Comparison of ENCODE assay signal across 7 mouse cellular contexts in genomic region chr14:18236496-18237235, GRCm38 (mm10). TPM values are rescaled to one million over a fixed set of nuclear protein-coding genes. Genes with fewer than 3 reads are reported as not detected.
DNase-seq lines count a peak whose midpoint lies in the region; TF ChIP-seq lines count a peak whose summit lies in the region.
"Not testable (repeated sequence)": the region's sequence is repeated elsewhere in the genome, so short reads cannot be mapped to it uniquely, and the experiment has no call there.
"Had no signal": no experiment of that assay in that cellular context is flagged by ENCODE, and none has a peak within 500 bp of the region (broad histone marks: within the 10 kb centered on the region; RNA-seq: fewer than 3 reads in every experiment).

No protein-coding gene starts in this region.

- not testable (repeated sequence) for H3K9me3 ChIP-seq in MEL (replicated peaks; ENCODE audit: insufficient read depth, low read length)

- H3K36me3 ChIP-seq in MEL (ENCODE audit: control insufficient read depth in 1 of 2, insufficient read depth in 2 of 2, low read length in 2 of 2), result peaks cover 0 to 20% of the 10 kb centered on the region in 2 experiments; a peak in 2 of 4 replicates
- not testable (repeated sequence) for H3K36me3 ChIP-seq in kidney, adult 2 months (ENCODE audit: control insufficient read depth, insufficient read depth, low read length)

- TF ChIP-seq EP300 in MEL (IDR thresholded peaks at IDR 0.05; ENCODE audit: low read depth in 1 of 2, low read length in 2 of 2), result not testable (repeated sequence)

- H3K4me1 ChIP-seq in MEL (ENCODE audit: control insufficient read depth in 1 of 2, insufficient read depth in 2 of 2, low read length in 2 of 2); embryonic fibroblast, embryonic 13.5 days (ENCODE audit: control insufficient read depth, insufficient read depth, low read length): not testable (repeated sequence)
- peaks cover 29% of the 10 kb centered on the region for H3K4me1 ChIP-seq in kidney, adult 2 months (ENCODE audit: control insufficient read depth, insufficient read depth, low read length)

- not testable (repeated sequence) for H3K79me2 ChIP-seq in MEL (ENCODE audit: control insufficient read depth, insufficient read depth, low read length, poor library complexity)

- not testable (repeated sequence) for TF ChIP-seq CTCF in MEL (IDR thresholded peaks at IDR 0.05 in 2 of 3, conservative IDR thresholded peaks at IDR 0.05 in 1 of 3; ENCODE audit: control insufficient read depth in 1 of 3, insufficient read depth in 1 of 3, low read depth in 2 of 3, low read length in 3 of 3, poor library complexity in 1 of 3, severe bottlenecking in 1 of 3); embryonic fibroblast, embryonic 13.5 days (IDR thresholded peaks at IDR 0.05; ENCODE audit: borderline replicate concordance, insufficient read depth, low read length); kidney, adult 2 months (conservative IDR thresholded peaks at IDR 0.05; ENCODE audit: insufficient read depth, insufficient read length, low read depth, low read length)

- peak; percentile 28 for DNase-seq in 416B (ENCODE audit: low read depth)
- DNase-seq in MEL (ENCODE audit: low read depth, low spot score); kidney, adult 2 months: not testable (repeated sequence)
- DNase-seq in heart, adult 11 months, result peak; percentile 90
- peak; percentile 16 for DNase-seq in naive thymus-derived CD4-positive, alpha-beta T cell, adult 2 months (ENCODE audit: low read depth)

- not testable (repeated sequence) for H3K9ac ChIP-seq in MEL (ENCODE audit: control insufficient read depth, low read depth, low read length, poor library complexity, severe bottlenecking)

- TF ChIP-seq RAD21 in MEL (IDR thresholded peaks at IDR 0.05; ENCODE audit: low read depth, low read length), result not testable (repeated sequence)

- H3K27ac ChIP-seq in MEL (ENCODE audit: control insufficient read depth, low read depth, low read length), result not testable (repeated sequence)
- peak overlapping the region; percentile 56 for H3K27ac ChIP-seq in embryonic fibroblast, embryonic 13.5 days (ENCODE audit: insufficient read depth, low read length)
- H3K27ac ChIP-seq in kidney, adult 2 months (ENCODE audit: insufficient read depth, low read depth, low read length), result 0 out of 2 replicates have a peak overlapping the region, but pooled peaks have one; percentile 19

- H3K27me3 ChIP-seq in MEL (ENCODE audit: control insufficient read depth in 1 of 2, insufficient read depth in 2 of 2, low read length in 2 of 2); kidney, adult 2 months (replicated peaks; ENCODE audit: control insufficient read depth, insufficient read depth, low read length): not testable (repeated sequence)

- not testable (repeated sequence) for H3K4me3 ChIP-seq in MEL (ENCODE audit: control insufficient read depth in 1 of 2, insufficient read depth in 1 of 2, low read depth in 2 of 2, low read length in 2 of 2); embryonic fibroblast, embryonic 13.5 days (ENCODE audit: insufficient read depth, low read length); kidney, adult 2 months (ENCODE audit: insufficient read depth, low read depth, low read length)

- TF ChIP-seq POLR2A in MEL (IDR thresholded peaks at IDR 0.05; ENCODE audit: control insufficient read depth in 1 of 2, insufficient read depth in 1 of 2, low read depth in 1 of 2, low read length in 2 of 2, poor library complexity in 1 of 2); embryonic fibroblast, embryonic 13.5 days (IDR thresholded peaks at IDR 0.05; ENCODE audit: low read depth, low read length); kidney, adult 2 months (IDR thresholded peaks at IDR 0.05; ENCODE audit: low read depth, low read length): not testable (repeated sequence)

- 43% methylated on average over 2 of the region's 2 CpGs for WGBS in kidney, adult 2 months

TF ChIP-seq in MEL, 35 proteins besides CTCF, POLR2A, EP300 and RAD21:
- TF ChIP-seq ZNF384 (IDR thresholded peaks at IDR 0.05; ENCODE audit: low read depth, low read length), result peak; percentile 51

RNA-seq across cellular contexts. Expression of gene Nr1d2, which starts 2.3 kb away (rescaled TPM):
- total RNA-seq in MEL (2012; rRNA removed), result 5.4 and 6.1 TPM in 2 replicates
- 1 to 10 TPM in 1 of 2 experiments, not detected in 1; 4.9 TPM for polyA plus RNA-seq in MEL (2012; ENCODE audit: insufficient read depth in 1 of 2, insufficient read length in 2 of 2, low read depth in 1 of 2, low replicate concordance in 2 of 2, missing spikeins in 1 of 2)
- polyA plus RNA-seq in embryonic fibroblast, embryonic 13.5 days (2011; ENCODE audit: insufficient read length, low read depth, missing spikeins), result 31.3 and 35.8 TPM in 2 replicates
- polyA plus RNA-seq in kidney, adult 2 months (2012; rRNA removed), result 17.0 and 26.7 TPM in 2 replicates
- polyA plus RNA-seq: erythroblast, embryonic 14.5 days had no signal

RNA-seq across cellular contexts. Expression of gene Nkiras1, which starts 34.3 kb away (rescaled TPM):
- 5.7 and 6.8 TPM in 2 replicates for total RNA-seq in MEL (2012; rRNA removed)
- 1 to 10 TPM in 1 of 2 experiments, not detected in 1; 6.9 TPM for polyA plus RNA-seq in MEL (2012; ENCODE audit: insufficient read depth in 1 of 2, insufficient read length in 2 of 2, low read depth in 1 of 2, low replicate concordance in 2 of 2, missing spikeins in 1 of 2)
- polyA plus RNA-seq in embryonic fibroblast, embryonic 13.5 days (2011; ENCODE audit: insufficient read length, low read depth, missing spikeins), result 13.7 and 18.6 TPM in 2 replicates
- 9.4 and 13.1 TPM in 2 replicates for polyA plus RNA-seq in kidney, adult 2 months (2012; rRNA removed)

RNA-seq across cellular contexts. Expression of gene Rpl15, which starts 34.5 kb away (rescaled TPM):
- 1,780 and 1,810 TPM in 2 replicates for total RNA-seq in MEL (2012; rRNA removed)
- polyA plus RNA-seq in MEL (2012; ENCODE audit: insufficient read depth in 1 of 2, insufficient read length in 2 of 2, low read depth in 1 of 2, low replicate concordance in 2 of 2, missing spikeins in 1 of 2), result 100 to 1,000 TPM in 1 of 2 experiments, 10 to 100 TPM in 1; 99.6 to 885 TPM
- polyA plus RNA-seq in embryonic fibroblast, embryonic 13.5 days (2011; ENCODE audit: insufficient read length, low read depth, missing spikeins), result 799 and 868 TPM in 2 replicates
- polyA plus RNA-seq in kidney, adult 2 months (2012; rRNA removed), result 257 and 357 TPM in 2 replicates
